Mouse (Mus musculus): Measurements from ENCODE around the gene Spty2d1. TPM values are rescaled to one million over a fixed set of nuclear protein-coding genes. Genes with fewer than 3 reads are reported as not detected.
"Not testable (repeated sequence)": the region's sequence is repeated elsewhere in the genome, so short reads cannot be mapped to it uniquely, and the experiment has no call there.

Spty2d1 gene
- polyA plus RNA-seq, 1 experiment from 2014 or later: 14.0 TPM

GRCm38 (mm10) chr7:46989387-46989786, 18.8 kb downstream of the Spty2d1 start:
- H3K36me3 ChIP-seq (ENCODE audit: control insufficient read depth, insufficient read depth, low read length): not testable (repeated sequence)
- WGBS: 86% methylated on average over 4 of the region's 4 CpGs

DNA sequence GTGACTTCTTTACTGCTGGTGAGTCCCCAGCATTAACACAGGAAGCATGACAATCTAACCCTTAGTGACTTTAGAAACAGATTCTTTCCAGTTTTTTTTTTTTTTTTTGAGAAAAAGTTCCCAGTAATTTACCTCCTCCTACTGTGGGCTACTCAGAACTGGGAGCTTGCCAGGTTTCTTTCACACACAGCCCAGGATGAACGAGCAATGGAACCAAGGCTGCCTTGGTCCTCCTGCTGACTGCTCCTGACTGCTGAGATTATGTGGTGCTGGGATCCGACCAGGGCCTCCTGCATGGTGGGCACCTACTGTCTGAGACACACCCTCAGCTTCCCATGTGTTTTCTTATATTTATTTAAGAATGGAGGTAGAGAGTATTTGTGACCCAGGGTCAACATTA, 21.1 kb downstream of the Spty2d1 start:
- no peak for DNase-seq (ENCODE audit: low spot score)
- Histone ChIP-seq H3K4me3 (ENCODE audit: low read depth, low read length) (no peak overlapping the region), H3K9ac (ENCODE audit: low read length) (no peak overlapping the region), H3K4me2 (ENCODE audit: low read depth, low read length, severe bottlenecking) (no peak overlapping the region), H3K27ac (ENCODE audit: low read depth, low read length) (no peak overlapping the region), H3K36me3 (ENCODE audit: control insufficient read depth, insufficient read depth, low read length) (no peaks in the 10 kb centered on the region), H3K9me3 (ENCODE audit: control insufficient read depth, low read length) (no peaks in the 10 kb centered on the region), H3K27me3 (ENCODE audit: control insufficient read depth, insufficient read depth, low read length) (no peaks in the 10 kb centered on the region), H3K4me1 (replicated peaks; ENCODE audit: control insufficient read depth, insufficient read depth, low read length) (no peaks in the 10 kb centered on the region)
- ATAC-seq (replicated peaks; ENCODE audit: low FRiP score): no peak
- 61% methylated on average over 2 of the region's 2 CpGs for WGBS

More at GRCm38 (mm10) chr7:46989387-46989786, 18.8 kb downstream of the Spty2d1 start:
- not testable (repeated sequence) for ATAC-seq (replicated peaks; ENCODE audit: low FRiP score); H3K4me2 ChIP-seq (ENCODE audit: low read depth, low read length, severe bottlenecking); DNase-seq (ENCODE audit: low spot score); H3K27me3 ChIP-seq (ENCODE audit: control insufficient read depth, insufficient read depth, low read length); H3K4me1 ChIP-seq (replicated peaks; ENCODE audit: control insufficient read depth, insufficient read depth, low read length); H3K9me3 ChIP-seq (ENCODE audit: control insufficient read depth, low read length); H3K27ac ChIP-seq (ENCODE audit: low read depth, low read length); H3K4me3 ChIP-seq (ENCODE audit: low read depth, low read length); H3K9ac ChIP-seq (ENCODE audit: low read length)

DNA sequence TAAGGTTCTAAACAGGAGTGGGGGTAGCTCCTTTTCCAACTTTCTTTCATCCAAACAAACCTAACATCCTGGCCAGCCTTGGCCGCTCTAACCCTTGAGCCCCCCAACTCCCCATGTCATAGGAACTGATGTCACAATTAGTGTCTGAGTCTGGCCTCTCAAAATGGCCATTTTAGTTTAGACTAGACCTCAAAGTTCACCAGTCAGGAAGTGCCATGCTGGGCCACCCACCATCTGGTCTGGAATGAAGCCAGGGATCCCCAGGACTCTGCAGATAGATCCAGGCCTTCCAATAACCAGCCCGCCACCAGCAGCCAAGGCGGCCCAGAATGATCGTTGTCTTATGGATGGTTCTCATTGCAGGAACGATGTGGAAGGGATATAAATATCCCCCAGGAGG, 21.6 kb downstream of the Spty2d1 start:
- Histone ChIP-seq H3K4me2 (ENCODE audit: low read depth, low read length, severe bottlenecking) (no peak overlapping the region), H3K27ac (ENCODE audit: low read depth, low read length) (no peak overlapping the region), H3K36me3 (ENCODE audit: control insufficient read depth, insufficient read depth, low read length) (no peaks in the 10 kb centered on the region), H3K4me1 (replicated peaks; ENCODE audit: control insufficient read depth, insufficient read depth, low read length) (no peaks in the 10 kb centered on the region), H3K9me3 (ENCODE audit: control insufficient read depth, low read length) (no peaks in the 10 kb centered on the region), H3K9ac (ENCODE audit: low read length) (no peak overlapping the region), H3K27me3 (ENCODE audit: control insufficient read depth, insufficient read depth, low read length) (no peaks in the 10 kb centered on the region), H3K4me3 (ENCODE audit: low read depth, low read length) (no peak overlapping the region)
- 69% methylated on average over 5 of the region's 5 CpGs for WGBS
- ATAC-seq (replicated peaks; ENCODE audit: low FRiP score) (no peak), DNase-seq (ENCODE audit: low spot score) (no peak)

DNA sequence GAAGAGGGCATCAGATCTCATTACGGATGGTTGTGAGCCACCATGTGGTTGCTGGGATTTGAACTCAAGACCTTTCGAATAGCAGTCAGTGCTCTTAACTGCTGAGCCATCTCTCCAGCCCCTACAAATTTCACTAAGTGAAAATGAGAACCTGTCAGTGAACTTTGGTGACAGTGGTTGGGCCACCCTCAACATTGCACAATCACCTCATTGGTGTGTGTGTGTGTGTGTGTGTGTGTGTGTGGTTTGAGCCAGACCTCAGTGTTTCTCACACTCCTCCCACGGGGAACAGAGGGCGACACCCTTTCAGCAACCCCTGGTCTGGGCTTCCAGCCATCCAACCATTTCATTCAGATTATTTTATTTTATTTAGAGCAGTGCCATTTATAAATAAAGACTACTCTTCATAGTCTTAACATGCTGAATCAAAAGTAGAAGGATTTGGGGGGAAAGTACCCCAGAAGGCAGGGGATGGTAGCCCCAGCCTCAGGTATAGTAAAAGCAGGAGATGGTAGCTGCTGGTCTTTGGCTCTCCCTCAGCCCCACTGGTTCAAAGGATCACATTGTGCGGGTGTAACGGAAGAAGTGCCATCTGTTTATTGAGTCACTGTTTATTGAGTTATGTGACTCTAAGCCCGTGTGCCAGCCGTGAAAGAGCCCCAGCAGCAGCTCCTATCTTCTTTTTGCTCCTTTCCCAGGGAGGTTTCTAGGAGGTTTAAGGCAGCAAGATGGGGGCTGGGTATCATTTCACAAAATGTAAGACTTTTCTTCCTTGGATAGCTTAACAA, 22.3 kb downstream of the Spty2d1 start:
- Histone ChIP-seq H3K27ac (ENCODE audit: low read depth, low read length) (no peak overlapping the region), H3K27me3 (ENCODE audit: control insufficient read depth, insufficient read depth, low read length) (no peaks in the 10 kb centered on the region), H3K9me3 (ENCODE audit: control insufficient read depth, low read length) (no peaks in the 10 kb centered on the region), H3K36me3 (ENCODE audit: control insufficient read depth, insufficient read depth, low read length) (no peaks in the 10 kb centered on the region), H3K4me3 (ENCODE audit: low read depth, low read length) (no peak overlapping the region), H3K4me2 (ENCODE audit: low read depth, low read length, severe bottlenecking) (no peak overlapping the region), H3K9ac (ENCODE audit: low read length) (no peak overlapping the region), H3K4me1 (replicated peaks; ENCODE audit: control insufficient read depth, insufficient read depth, low read length) (no peaks in the 10 kb centered on the region)
- DNase-seq (ENCODE audit: low spot score) (no peak), ATAC-seq (replicated peaks; ENCODE audit: low FRiP score) (no peak)
- 63% methylated on average over 8 of the region's 8 CpGs for WGBS

DNA sequence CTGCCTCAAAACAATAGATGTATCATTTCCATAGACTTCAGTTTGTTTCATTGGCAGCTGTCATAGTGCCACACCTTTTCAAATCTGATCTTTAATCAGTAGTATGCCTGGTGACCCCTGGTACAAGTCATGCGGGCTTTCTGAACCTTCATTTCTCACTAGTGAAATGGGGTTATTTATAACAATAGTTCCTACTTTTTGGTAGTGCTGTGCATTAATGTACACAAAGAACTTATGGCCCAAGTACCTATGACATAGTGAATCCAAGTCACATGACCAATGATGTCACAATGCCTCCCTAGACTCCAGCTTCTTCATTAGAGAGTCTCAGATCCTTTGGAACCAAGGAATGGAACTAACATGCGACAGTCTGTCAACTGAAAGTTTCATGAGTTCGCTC, 24.9 kb downstream of the Spty2d1 start, which contains the start of gene Gm9999:
TSS of gene Gm9999 (plus strand) at position 301 of the 400 bp plus-strand sequence.
- no peaks in the 10 kb centered on the region for H3K27me3 ChIP-seq (ENCODE audit: control insufficient read depth, insufficient read depth, low read length)
- no peak within 1 kb of the TSS for H3K27ac ChIP-seq (ENCODE audit: low read depth, low read length)
- DNase-seq (ENCODE audit: low spot score) (no peak), ATAC-seq (replicated peaks; ENCODE audit: low FRiP score) (no peak)
- H3K36me3 ChIP-seq (ENCODE audit: control insufficient read depth, insufficient read depth, low read length): no peaks in the 10 kb centered on the region
- no peak within 1 kb of the TSS for H3K4me2 ChIP-seq (ENCODE audit: low read depth, low read length, severe bottlenecking)
- H3K4me3 ChIP-seq (ENCODE audit: low read depth, low read length): no peak within 1 kb of the TSS
- no peaks in the 10 kb centered on the region for H3K4me1 ChIP-seq (replicated peaks; ENCODE audit: control insufficient read depth, insufficient read depth, low read length)
- H3K9me3 ChIP-seq (ENCODE audit: control insufficient read depth, low read length): no peaks in the 10 kb centered on the region
- H3K9ac ChIP-seq (ENCODE audit: low read length): no peak within 1 kb of the TSS
- WGBS: 92% methylated on average over 3 of the region's 3 CpGs

GRCm38 (mm10) chr7:46975456-46975855, 32.8 kb downstream of the Spty2d1 start:
- Histone ChIP-seq H3K27me3 (ENCODE audit: control insufficient read depth, insufficient read depth, low read length) (no peaks in the 10 kb centered on the region), H3K36me3 (ENCODE audit: control insufficient read depth, insufficient read depth, low read length) (no peaks in the 10 kb centered on the region), H3K9ac (ENCODE audit: low read length) (no peak overlapping the region), H3K4me3 (ENCODE audit: low read depth, low read length) (no peak overlapping the region), H3K4me2 (ENCODE audit: low read depth, low read length, severe bottlenecking) (no peak overlapping the region), H3K27ac (ENCODE audit: low read depth, low read length) (no peak overlapping the region), H3K9me3 (ENCODE audit: control insufficient read depth, low read length) (no peaks in the 10 kb centered on the region), H3K4me1 (replicated peaks; ENCODE audit: control insufficient read depth, insufficient read depth, low read length) (no peaks in the 10 kb centered on the region)
- WGBS: 93% methylated on average over 11 of the region's 11 CpGs
- ATAC-seq (replicated peaks; ENCODE audit: low FRiP score) (no peak), DNase-seq (ENCODE audit: low spot score) (no peak)

GRCm38 (mm10) chr7:46974648-46975047, 33.6 kb downstream of the Spty2d1 start:
- Histone ChIP-seq H3K27me3 (ENCODE audit: control insufficient read depth, insufficient read depth, low read length) (no peaks in the 10 kb centered on the region), H3K9me3 (ENCODE audit: control insufficient read depth, low read length) (no peaks in the 10 kb centered on the region), H3K4me1 (replicated peaks; ENCODE audit: control insufficient read depth, insufficient read depth, low read length) (no peaks in the 10 kb centered on the region), H3K4me2 (ENCODE audit: low read depth, low read length, severe bottlenecking) (no peak overlapping the region), H3K36me3 (ENCODE audit: control insufficient read depth, insufficient read depth, low read length) (no peaks in the 10 kb centered on the region), H3K27ac (ENCODE audit: low read depth, low read length) (no peak overlapping the region), H3K9ac (ENCODE audit: low read length) (no peak overlapping the region), H3K4me3 (ENCODE audit: low read depth, low read length) (no peak overlapping the region)
- WGBS: 91% methylated on average over 4 of the region's 4 CpGs
- ATAC-seq (replicated peaks; ENCODE audit: low FRiP score) (no peak), DNase-seq (ENCODE audit: low spot score) (no peak)

DNA sequence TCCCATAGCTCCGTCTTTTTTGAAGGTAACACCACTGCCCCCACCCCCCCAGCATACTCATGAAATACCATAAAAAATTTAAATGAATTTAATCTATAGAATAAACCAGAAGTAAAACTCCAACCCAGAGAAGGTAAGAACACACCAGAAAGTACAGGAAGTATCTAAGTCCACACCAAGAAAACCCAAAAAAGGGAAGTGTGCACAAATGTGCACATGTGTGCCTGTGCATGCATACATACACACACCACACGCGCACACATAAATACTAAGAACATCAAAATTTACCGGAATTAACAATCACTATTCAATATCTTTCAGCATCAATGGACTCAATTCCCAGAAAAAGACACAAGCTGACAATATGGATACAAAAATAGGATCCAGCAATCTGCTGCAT, 38.3 kb downstream of the Spty2d1 start:
- Histone ChIP-seq H3K9ac (ENCODE audit: low read length) (no peak overlapping the region), H3K27me3 (ENCODE audit: control insufficient read depth, insufficient read depth, low read length) (no peaks in the 10 kb centered on the region), H3K9me3 (ENCODE audit: control insufficient read depth, low read length) (no peaks in the 10 kb centered on the region), H3K4me3 (ENCODE audit: low read depth, low read length) (no peak overlapping the region), H3K4me1 (replicated peaks; ENCODE audit: control insufficient read depth, insufficient read depth, low read length) (no peaks in the 10 kb centered on the region), H3K4me2 (ENCODE audit: low read depth, low read length, severe bottlenecking) (no peak overlapping the region), H3K27ac (ENCODE audit: low read depth, low read length) (no peak overlapping the region), H3K36me3 (ENCODE audit: control insufficient read depth, insufficient read depth, low read length) (no peaks in the 10 kb centered on the region)
- DNase-seq (ENCODE audit: low spot score) (no peak), ATAC-seq (replicated peaks; ENCODE audit: low FRiP score) (no peak)
- WGBS: 90% methylated on average over 4 of the region's 4 CpGs

GRCm38 (mm10) chr7:46964070-46964469, 44.1 kb downstream of the Spty2d1 start:
- Histone ChIP-seq H3K9ac (ENCODE audit: low read length) (no peak overlapping the region), H3K4me2 (ENCODE audit: low read depth, low read length, severe bottlenecking) (no peak overlapping the region), H3K27ac (ENCODE audit: low read depth, low read length) (no peak overlapping the region), H3K36me3 (ENCODE audit: control insufficient read depth, insufficient read depth, low read length) (no peaks in the 10 kb centered on the region), H3K9me3 (ENCODE audit: control insufficient read depth, low read length) (no peaks in the 10 kb centered on the region), H3K4me3 (ENCODE audit: low read depth, low read length) (no peak overlapping the region), H3K27me3 (ENCODE audit: control insufficient read depth, insufficient read depth, low read length) (no peaks in the 10 kb centered on the region), H3K4me1 (replicated peaks; ENCODE audit: control insufficient read depth, insufficient read depth, low read length) (no peaks in the 10 kb centered on the region)
- no peak for DNase-seq (ENCODE audit: low spot score)
- 88% methylated on average over 7 of the region's 7 CpGs for WGBS
- no peak for ATAC-seq (replicated peaks; ENCODE audit: low FRiP score)
